Mouse (Mus musculus) heart, embryonic 16.5 days (tissue): ENCODE measurements at regions not wholly inside any gene's neighbourhood (a gene's known extent, or its start where the extent isn't known, plus 50 kb on each side); places are given as distances from the start of the nearest gene placed in this dataset.
A peak's percentile ranks its signal among the peaks of the same experiment; 100 is the strongest.

Experiments
- ATAC-seq: fragments of 200-750 bp; cut with Nextera tagmentation; replicated peaks from 2 replicates; pipeline ENCODE4 v1.8.0; 2017; ENCODE audit warnings: moderate number of reproducible peaks; ENCODE audit not compliant: insufficient read depth, low FRiP score; ENCODE audit errors: extremely low read depth
- H3K27ac ChIP-seq: fragments of 300-500 bp; sonication (generic); 2 replicates; pipeline ENCODE4 v1.5.1; 2014; ENCODE audit warnings: mild to moderate bottlenecking, low read length, control low read depth, moderate library complexity
- H3K27me3 ChIP-seq: fragments of 300-500 bp; sonication (generic); 2 replicates; pipeline ENCODE4 v1.6.1; 2014; ENCODE audit warnings: low read length, mixed read lengths; ENCODE audit not compliant: control insufficient read depth, insufficient read depth
- H3K36me3 ChIP-seq: fragments of 300-500 bp; sonication (generic); 2 replicates; pipeline ENCODE4 v1.6.1; 2014; ENCODE audit not compliant: control insufficient read depth, insufficient read depth
- H3K4me1 ChIP-seq: fragments of 300-500 bp; sonication (generic); 2 replicates; pipeline ENCODE4 v1.6.1; 2014; ENCODE audit warnings: low read length, mixed read lengths; ENCODE audit not compliant: control insufficient read depth, insufficient read depth
- H3K4me2 ChIP-seq: fragments of 300-500 bp; sonication (generic); 2 replicates; pipeline ENCODE4 v1.6.1; 2014; ENCODE audit warnings: low read depth, mild to moderate bottlenecking, control low read depth, low read length
- H3K4me3 ChIP-seq: fragments of 300-500 bp; sonication (generic); 2 replicates; pipeline ENCODE4 v1.5.1; 2014; ENCODE audit warnings: mild to moderate bottlenecking, control low read depth, low read length
- H3K9ac ChIP-seq: fragments of 300-500 bp; sonication (generic); 2 replicates; pipeline ENCODE4 v1.6.1; 2014; ENCODE audit warnings: low read length, control low read depth
- H3K9me3 ChIP-seq: fragments of 300-500 bp; sonication (generic); replicated peaks from 2 replicates; pipeline ENCODE4 v1.6.1; 2016; ENCODE audit warnings: low read length; ENCODE audit not compliant: control insufficient read depth
- WGBS: fragments of 180-500 bp; shearing (Covaris S2); extraction: QIAGEN DNeasy Blood & Tissue Kit; methylation state at CpG from one replicate; pipeline ENCODE4 v1.1.7; 2014; 5-methylcytosine and 5-hydroxymethylcytosine counted together

GRCm38 (mm10) chr13:51921550-51921949 is 75.1 kb downstream of the Gadd45g start:
- H3K4me2 ChIP-seq, result no peak overlapping the region
- no peak overlapping the region for H3K27ac ChIP-seq
- H3K4me1 ChIP-seq, result peaks cover 5% of the 10 kb centered on the region
- 78% methylated on average over 5 of the region's 5 CpGs for WGBS
- no peak overlapping the region for H3K9ac ChIP-seq
- ATAC-seq, result no peak
- no peaks in the 10 kb centered on the region for H3K9me3 ChIP-seq
- H3K36me3 ChIP-seq, result no peaks in the 10 kb centered on the region
- peaks cover 7% of the 10 kb centered on the region; the same call in 1 of the 2 replicates for H3K27me3 ChIP-seq
- no peak overlapping the region for H3K4me3 ChIP-seq

GRCm38 (mm10) chr13:51926764-51927163 is 80.3 kb downstream of the Gadd45g start:
- Histone ChIP-seq H3K36me3 (no peaks in the 10 kb centered on the region), H3K27me3 (no peaks in the 10 kb centered on the region), H3K4me2 (no peak overlapping the region), H3K4me3 (no peak overlapping the region), H3K9ac (no peak overlapping the region), H3K27ac (no peak overlapping the region), H3K4me1 (peaks cover 8% of the 10 kb centered on the region; the same call in 1 of the 2 replicates), H3K9me3 (no peaks in the 10 kb centered on the region)
- 65% methylated on average over 10 of the region's 10 CpGs for WGBS
- no peak for ATAC-seq

- no peak overlapping the region for H3K9ac ChIP-seq
- no peaks in the 10 kb centered on the region for H3K27me3 ChIP-seq
- ATAC-seq, result no peak
- H3K4me1 ChIP-seq, result peaks cover 8% of the 10 kb centered on the region; the same call in 1 of the 2 replicates
- no peaks in the 10 kb centered on the region for H3K9me3 ChIP-seq
- H3K4me3 ChIP-seq, result no peak overlapping the region
- WGBS, result 51% methylated on average over 2 of the region's 2 CpGs
- H3K4me2 ChIP-seq, result no peak overlapping the region
- H3K27ac ChIP-seq, result no peak overlapping the region
- no peaks in the 10 kb centered on the region for H3K36me3 ChIP-seq
These were observed 83.3 kb downstream of the Gadd45g start for GRCm38 (mm10) chr13:51929730-51930129.

GRCm38 (mm10) chr13:51930301-51930747 is 83.8 kb downstream of the Gadd45g start:
- Histone ChIP-seq H3K4me3 (no peak overlapping the region), H3K36me3 (no peaks in the 10 kb centered on the region), H3K27ac (peak overlapping the region; percentile 26), H3K4me1 (peaks cover 8% of the 10 kb centered on the region; the same call in 1 of the 2 replicates), H3K9me3 (no peaks in the 10 kb centered on the region), H3K4me2 (no peak overlapping the region), H3K27me3 (no peaks in the 10 kb centered on the region), H3K9ac (no peak overlapping the region)
- WGBS, result 28% methylated on average over 6 of the region's 6 CpGs
- ATAC-seq, result peak; percentile 73

- WGBS, result 73% methylated on average over 3 of the region's 3 CpGs
- H3K9me3 ChIP-seq, result no peaks in the 10 kb centered on the region
- H3K4me1 ChIP-seq, result peaks cover 8% of the 10 kb centered on the region; the same call in 1 of the 2 replicates
- ATAC-seq, result no peak
- no peak overlapping the region for H3K9ac ChIP-seq
- no peak overlapping the region; the same call in 1 of the 2 replicates for H3K27ac ChIP-seq
- no peaks in the 10 kb centered on the region for H3K27me3 ChIP-seq
- no peaks in the 10 kb centered on the region for H3K36me3 ChIP-seq
- H3K4me2 ChIP-seq, result no peak overlapping the region
- H3K4me3 ChIP-seq, result no peak overlapping the region
These were observed 84.5 kb downstream of the Gadd45g start for GRCm38 (mm10) chr13:51930931-51931330.

- 76% methylated on average over 10 of the region's 10 CpGs for WGBS
These were observed 89.3 kb downstream of the Gadd45g start for GRCm38 (mm10) chr13:51935827-51936226.

GRCm38 (mm10) chr13:51936441-51936840 is 90.0 kb downstream of the Gadd45g start:
- Histone ChIP-seq H3K4me1 (no peaks in the 10 kb centered on the region), H3K27me3 (no peaks in the 10 kb centered on the region), H3K4me2 (no peak overlapping the region), H3K27ac (no peak overlapping the region), H3K4me3 (no peak overlapping the region), H3K36me3 (no peaks in the 10 kb centered on the region), H3K9ac (no peak overlapping the region), H3K9me3 (no peaks in the 10 kb centered on the region)
- ATAC-seq, result no peak
- WGBS, result 80% methylated on average over 5 of the region's 5 CpGs

More at GRCm38 (mm10) chr13:51935827-51936226, 89.3 kb downstream of the Gadd45g start:
- H3K4me2 ChIP-seq, result no peak overlapping the region
- H3K9me3 ChIP-seq, result no peaks in the 10 kb centered on the region
- H3K4me1 ChIP-seq, result peaks cover 1% of the 10 kb centered on the region; the same call in 1 of the 2 replicates
- H3K4me3 ChIP-seq, result no peak overlapping the region
- no peaks in the 10 kb centered on the region for H3K36me3 ChIP-seq
- no peaks in the 10 kb centered on the region for H3K27me3 ChIP-seq
- H3K9ac ChIP-seq, result no peak overlapping the region
- no peak overlapping the region for H3K27ac ChIP-seq
- no peak for ATAC-seq

GRCm38 (mm10) chr13:51937898-51938297 is 91.4 kb downstream of the Gadd45g start:
- Histone ChIP-seq H3K4me1 (no peaks in the 10 kb centered on the region), H3K27me3 (no peaks in the 10 kb centered on the region), H3K9ac (no peak overlapping the region), H3K4me2 (no peak overlapping the region), H3K4me3 (no peak overlapping the region), H3K27ac (no peak overlapping the region), H3K36me3 (no peaks in the 10 kb centered on the region), H3K9me3 (no peaks in the 10 kb centered on the region)
- no peak for ATAC-seq
- WGBS, result 56% methylated on average over 7 of the region's 7 CpGs

GRCm38 (mm10) chr13:51939262-51939661 is 92.8 kb downstream of the Gadd45g start:
- WGBS, result 57% methylated on average over 4 of the region's 4 CpGs
- H3K27ac ChIP-seq, result no peak overlapping the region
- no peak overlapping the region for H3K4me3 ChIP-seq
- ATAC-seq, result no peak
- no peaks in the 10 kb centered on the region for H3K36me3 ChIP-seq
- H3K4me1 ChIP-seq, result no peaks in the 10 kb centered on the region
- no peak overlapping the region for H3K4me2 ChIP-seq
- H3K9ac ChIP-seq, result no peak overlapping the region
- no peaks in the 10 kb centered on the region for H3K9me3 ChIP-seq
- no peaks in the 10 kb centered on the region for H3K27me3 ChIP-seq
